Mouse (Mus musculus) kidney, embryonic 15.5 days (tissue): ENCODE results near the gene Gria4. TPM values are rescaled to one million over a fixed set of nuclear protein-coding genes. Genes with fewer than 3 reads are reported as not detected.

Source experiments
- ATAC-seq: fragments of 200-750 bp; cut with Nextera tagmentation; replicated peaks from 2 replicates; pipeline ENCODE4 v1.8.0; 2017; ENCODE audit warnings: moderate TSS enrichment; ENCODE audit not compliant: low FRiP score
- H3K27ac ChIP-seq: fragments of 300-500 bp; sonication (generic); 2 replicates; pipeline ENCODE4 v1.5.1; 2015; ENCODE audit warnings: mild to moderate bottlenecking, inconsistent platforms
- H3K27me3 ChIP-seq: fragments of 300-500 bp; sonication (generic); 2 replicates; pipeline ENCODE4 v1.6.1; 2015; ENCODE audit warnings: inconsistent platforms
- H3K36me3 ChIP-seq: fragments of 300-500 bp; sonication (generic); 2 replicates; pipeline ENCODE4 v1.6.1; 2015; ENCODE audit warnings: inconsistent platforms
- H3K4me1 ChIP-seq: fragments of 300-500 bp; sonication (generic); 2 replicates; pipeline ENCODE4 v1.6.1; 2015; ENCODE audit warnings: inconsistent platforms
- H3K4me2 ChIP-seq: fragments of 300-500 bp; sonication (generic); 2 replicates; pipeline ENCODE4 v1.6.1; 2015; ENCODE audit warnings: moderate library complexity, mild to moderate bottlenecking, inconsistent platforms
- H3K4me3 ChIP-seq: fragments of 300-500 bp; sonication (generic); replicated peaks from 2 replicates; pipeline ENCODE4 v1.5.1; 2015; ENCODE audit warnings: mild to moderate bottlenecking, inconsistent platforms
- H3K9ac ChIP-seq: fragments of 300-500 bp; sonication (generic); 2 replicates; pipeline ENCODE4 v1.6.1; 2015; ENCODE audit warnings: mild to moderate bottlenecking, inconsistent platforms
- H3K9me3 ChIP-seq: fragments of 300-500 bp; sonication (generic); replicated peaks from 2 replicates; pipeline ENCODE4 v1.6.1; 2016; ENCODE audit warnings: inconsistent platforms
- WGBS: fragments of 180-500 bp; shearing (Covaris S2); methylation state at CpG from one replicate; pipeline ENCODE4 v1.1.7; 2015; ENCODE audit warnings: mixed read lengths; 5-methylcytosine and 5-hydroxymethylcytosine counted together
- polyA plus RNA-seq: library from polyadenylated mRNA; unstranded; fragments of >200 nt; fragmentation: Nextera tagmentation; extraction: Ambion mirVana; gene quantifications from 2 replicates; pipeline ENCODE4 v1.2.1, GENCODE M21; 2015

The Gria4 gene
- polyA plus RNA-seq, 1 experiment from 2014 or later = 12.6 TPM

- no peaks in the 10 kb centered on the region for H3K9me3 ChIP-seq
- no peak overlapping the region for H3K4me3 ChIP-seq
- no peak overlapping the region for H3K4me2 ChIP-seq
- no peaks in the 10 kb centered on the region for H3K36me3 ChIP-seq
- H3K4me1 ChIP-seq = no peaks in the 10 kb centered on the region
- H3K27ac ChIP-seq = no peak overlapping the region
- 84% methylated on average over 1 of the region's 1 CpGs for WGBS
- no peaks in the 10 kb centered on the region for H3K27me3 ChIP-seq
- no peak for ATAC-seq
- no peak overlapping the region for H3K9ac ChIP-seq
Observed at GRCm38 (mm10) chr9:4539218-4539617, 256.8 kb downstream of the Gria4 start.

- no peaks in the 10 kb centered on the region for H3K9me3 ChIP-seq
- WGBS = 91% methylated on average over 6 of the region's 6 CpGs
Observed at GRCm38 (mm10) chr9:4536514-4537150, 259.4 kb downstream of the Gria4 start.

GRCm38 (mm10) chr9:4514563-4514885 lies 281.5 kb downstream of the Gria4 start:
- Histone ChIP-seq H3K4me1 (no peaks in the 10 kb centered on the region), H3K27me3 (no peaks in the 10 kb centered on the region), H3K4me2 (no peak overlapping the region), H3K9ac (no peak overlapping the region), H3K36me3 (no peaks in the 10 kb centered on the region), H3K27ac (no peak overlapping the region), H3K9me3 (no peaks in the 10 kb centered on the region), H3K4me3 (no peak overlapping the region)
- no peak for ATAC-seq
- 84% methylated on average over 1 of the region's 1 CpGs for WGBS

More at GRCm38 (mm10) chr9:4536514-4537150, 259.4 kb downstream of the Gria4 start:
- Histone ChIP-seq H3K9ac (no peak overlapping the region), H3K36me3 (no peaks in the 10 kb centered on the region), H3K27me3 (no peaks in the 10 kb centered on the region), H3K4me2 (no peak overlapping the region), H3K27ac (no peak overlapping the region), H3K4me3 (no peak overlapping the region), H3K4me1 (no peaks in the 10 kb centered on the region)
- ATAC-seq = no peak

GRCm38 (mm10) chr9:4513796-4514562 lies 282.1 kb downstream of the Gria4 start:
- H3K4me1 ChIP-seq = no peaks in the 10 kb centered on the region
- no peak for ATAC-seq
- no peak overlapping the region for H3K4me3 ChIP-seq
- H3K36me3 ChIP-seq = no peaks in the 10 kb centered on the region
- no peaks in the 10 kb centered on the region for H3K27me3 ChIP-seq
- H3K4me2 ChIP-seq = no peak overlapping the region
- no peaks in the 10 kb centered on the region for H3K9me3 ChIP-seq
- no peak overlapping the region for H3K27ac ChIP-seq
- no peak overlapping the region for H3K9ac ChIP-seq

- WGBS = 64% methylated on average over 3 of the region's 3 CpGs
- ATAC-seq = peak; percentile 25
- Histone ChIP-seq H3K4me3 (no peak overlapping the region), H3K27me3 (no peaks in the 10 kb centered on the region), H3K9ac (no peak overlapping the region), H3K27ac (no peak overlapping the region), H3K4me2 (no peak overlapping the region), H3K4me1 (peaks cover 2% of the 10 kb centered on the region; the same call in 1 of the 2 replicates), H3K9me3 (no peaks in the 10 kb centered on the region), H3K36me3 (no peaks in the 10 kb centered on the region)
Observed at GRCm38 (mm10) chr9:4506086-4506485, 289.9 kb downstream of the Gria4 start.

- Histone ChIP-seq H3K4me3 (no peak overlapping the region), H3K4me2 (no peak overlapping the region), H3K4me1 (peaks cover 2% of the 10 kb centered on the region; the same call in 1 of the 2 replicates), H3K9ac (no peak overlapping the region), H3K27ac (no peak overlapping the region), H3K36me3 (no peaks in the 10 kb centered on the region), H3K27me3 (no peaks in the 10 kb centered on the region), H3K9me3 (no peaks in the 10 kb centered on the region)
- WGBS = 24% methylated on average over 1 of the region's 1 CpGs
- ATAC-seq = peak; percentile 46; the same call in 1 of the 2 replicates
Observed at GRCm38 (mm10) chr9:4505087-4505486, 290.9 kb downstream of the Gria4 start.

- Histone ChIP-seq H3K27me3 (no peaks in the 10 kb centered on the region), H3K9me3 (no peaks in the 10 kb centered on the region; the same call in 1 of the 2 replicates), H3K4me2 (no peak overlapping the region), H3K4me1 (no peaks in the 10 kb centered on the region), H3K4me3 (no peak overlapping the region), H3K27ac (no peak overlapping the region), H3K36me3 (no peaks in the 10 kb centered on the region), H3K9ac (no peak overlapping the region)
- ATAC-seq = no peak
- 88% methylated on average over 2 of the region's 2 CpGs for WGBS
Observed at GRCm38 (mm10) chr9:4486428-4486827, 309.6 kb downstream of the Gria4 start.

- 76% methylated on average over 2 of the region's 2 CpGs for WGBS
- H3K4me2 ChIP-seq = no peak overlapping the region
- no peak overlapping the region for H3K9ac ChIP-seq
- H3K27me3 ChIP-seq = no peaks in the 10 kb centered on the region
- ATAC-seq = no peak
- no peak overlapping the region for H3K4me3 ChIP-seq
- no peaks in the 10 kb centered on the region for H3K4me1 ChIP-seq
- H3K36me3 ChIP-seq = no peaks in the 10 kb centered on the region
- no peak overlapping the region for H3K27ac ChIP-seq
- no peaks in the 10 kb centered on the region; the same call in 1 of the 2 replicates for H3K9me3 ChIP-seq
Observed at GRCm38 (mm10) chr9:4484502-4484901, 311.5 kb downstream of the Gria4 start.

- Histone ChIP-seq H3K9ac (no peak overlapping the region), H3K9me3 (no peaks in the 10 kb centered on the region), H3K27me3 (no peaks in the 10 kb centered on the region), H3K4me3 (no peak overlapping the region), H3K36me3 (no peaks in the 10 kb centered on the region), H3K4me1 (no peaks in the 10 kb centered on the region), H3K4me2 (no peak overlapping the region), H3K27ac (no peak overlapping the region)
- no peak for ATAC-seq
- 68% methylated on average over 2 of the region's 2 CpGs for WGBS
Observed at GRCm38 (mm10) chr9:4470791-4471190, 325.2 kb downstream of the Gria4 start.

- no peak overlapping the region for H3K4me2 ChIP-seq
- WGBS = 48% methylated on average over 1 of the region's 1 CpGs
- no peaks in the 10 kb centered on the region for H3K36me3 ChIP-seq
- ATAC-seq = no peak
- H3K9me3 ChIP-seq = no peaks in the 10 kb centered on the region
- H3K4me3 ChIP-seq = no peak overlapping the region
- H3K27ac ChIP-seq = no peak overlapping the region
- no peaks in the 10 kb centered on the region for H3K27me3 ChIP-seq
- no peak overlapping the region for H3K9ac ChIP-seq
- no peaks in the 10 kb centered on the region for H3K4me1 ChIP-seq
Observed at GRCm38 (mm10) chr9:4459456-4460070, 336.5 kb downstream of the Gria4 start.

- 93% methylated on average over 1 of the region's 1 CpGs for WGBS
- Histone ChIP-seq H3K27me3 (no peaks in the 10 kb centered on the region), H3K4me3 (no peak overlapping the region), H3K4me2 (no peak overlapping the region), H3K27ac (no peak overlapping the region), H3K4me1 (no peaks in the 10 kb centered on the region), H3K36me3 (no peaks in the 10 kb centered on the region), H3K9me3 (no peaks in the 10 kb centered on the region), H3K9ac (no peak overlapping the region)
- no peak for ATAC-seq
Observed at GRCm38 (mm10) chr9:4458193-4458592, 337.8 kb downstream of the Gria4 start.

- H3K9ac ChIP-seq = no peak overlapping the region
- no peak overlapping the region for H3K27ac ChIP-seq
- WGBS = 84% methylated on average over 1 of the region's 1 CpGs
- ATAC-seq = no peak
- no peak overlapping the region for H3K4me3 ChIP-seq
- H3K4me2 ChIP-seq = no peak overlapping the region
- H3K9me3 ChIP-seq = no peaks in the 10 kb centered on the region
- H3K27me3 ChIP-seq = no peaks in the 10 kb centered on the region
- no peaks in the 10 kb centered on the region for H3K36me3 ChIP-seq
- no peaks in the 10 kb centered on the region for H3K4me1 ChIP-seq
Observed at GRCm38 (mm10) chr9:4457644-4458043, 338.4 kb downstream of the Gria4 start.
